Mouse (Mus musculus) heart, postnatal 0 days (tissue): Measurements from ENCODE around the gene Ap1g1. TPM values are rescaled to one million over a fixed set of nuclear protein-coding genes. Genes with fewer than 3 reads are reported as not detected.
"Not testable (repeated sequence)": the region's sequence is repeated elsewhere in the genome, so short reads cannot be mapped to it uniquely, and the experiment has no call there.

Source experiments
- ATAC-seq: fragments of 200-750 bp; cut with Nextera tagmentation; 2 replicates; pipeline ENCODE4 v1.8.0; 2017; ENCODE audit warnings: low read depth, moderate number of reproducible peaks, moderate library complexity; ENCODE audit not compliant: insufficient read depth
- DNase-seq: peaks from one replicate; pipeline ENCODE4 v3.0.0-alpha.2; 2016; ENCODE audit warnings: low spot score
- H3K27ac ChIP-seq: fragments of 300-500 bp; sonication (generic); 2 replicates; pipeline ENCODE4 v1.5.1; 2014; ENCODE audit warnings: low read depth, mild to moderate bottlenecking
- H3K27me3 ChIP-seq: fragments of 300-500 bp; sonication (generic); 2 replicates; pipeline ENCODE4 v1.6.1; 2014; ENCODE audit warnings: low read length, mixed read lengths; ENCODE audit not compliant: control insufficient read depth, insufficient read depth
- H3K36me3 ChIP-seq: fragments of 300-500 bp; sonication (generic); replicated peaks from 2 replicates; pipeline ENCODE4 v1.6.1; 2014; ENCODE audit warnings: low read length, mixed read lengths; ENCODE audit not compliant: control insufficient read depth, insufficient read depth
- H3K4me1 ChIP-seq: fragments of 300-500 bp; sonication (generic); 2 replicates; pipeline ENCODE4 v1.6.1; 2014; ENCODE audit warnings: antibody characterized with exemption; ENCODE audit not compliant: control insufficient read depth, insufficient read depth
- H3K4me2 ChIP-seq: fragments of 300-500 bp; sonication (generic); 2 replicates; pipeline ENCODE4 v1.6.1; 2014; ENCODE audit warnings: low read depth, mild to moderate bottlenecking, low read length, moderate library complexity
- H3K4me3 ChIP-seq: fragments of 300-500 bp; sonication (generic); 2 replicates; pipeline ENCODE4 v1.5.1; 2014; ENCODE audit warnings: low read depth, low read length
- H3K9ac ChIP-seq: fragments of 300-500 bp; sonication (generic); replicated peaks from 2 replicates; pipeline ENCODE4 v1.6.1; 2014; ENCODE audit warnings: low read depth, low read length, mixed read lengths
- H3K9me3 ChIP-seq: fragments of 300-500 bp; sonication (generic); replicated peaks from 2 replicates; pipeline ENCODE4 v1.6.1; 2016; ENCODE audit warnings: low read length; ENCODE audit not compliant: control insufficient read depth
- CTCF ChIP-seq: IDR thresholded peaks from 2 replicates; pipeline ENCODE4 v1.5.1; 2016; ENCODE audit warnings: antibody characterized with exemption, control low read depth, low read depth
- EP300 ChIP-seq: IDR thresholded peaks from 2 replicates; pipeline ENCODE4 v1.6.1; 2016; ENCODE audit warnings: antibody characterized with exemption, low read depth
- WGBS: fragments of 180-500 bp; shearing (Covaris S2); extraction: QIAGEN DNeasy Blood & Tissue Kit; methylation state at CpG from one replicate; pipeline ENCODE4 v1.1.7; 2014; 5-methylcytosine and 5-hydroxymethylcytosine counted together
- polyA plus RNA-seq: library from polyadenylated mRNA; unstranded; fragments of >200 nt; fragmentation: Nextera tagmentation; extraction: Ambion mirVana; gene quantifications from 2 replicates; pipeline ENCODE4 v1.2.1, GENCODE M21; 2015
- total RNA-seq: library from RNA; depleted of rRNA; stranded (reverse); fragments of >200 nt; gene quantifications from 2 replicates; pipeline ENCODE4 v1.2.3, GENCODE M21; 2014; ENCODE audit warnings: low replicate concordance

Ap1g1 gene
- total and polyA plus RNA-seq, 2 experiments from 2014 or later, result 14.4 to 24.6 TPM

DNA sequence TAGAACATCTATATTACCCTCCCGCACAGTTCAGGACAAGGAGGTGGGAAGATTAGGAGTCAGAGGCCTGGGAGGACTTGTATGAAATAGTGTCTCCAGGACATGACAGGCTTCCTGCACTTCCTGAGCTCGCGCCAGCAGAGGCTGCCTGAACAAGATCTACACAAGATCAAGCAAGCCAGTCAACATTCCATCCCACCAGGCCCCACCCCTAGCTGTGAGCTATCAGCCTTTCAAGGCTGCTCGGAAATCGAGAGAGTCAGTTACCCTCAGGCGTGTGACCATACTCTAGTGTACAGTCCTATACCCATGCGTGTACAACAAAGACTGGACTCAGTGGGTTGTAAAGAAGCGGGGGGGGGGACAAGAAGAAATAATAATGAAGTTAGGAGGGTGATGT, 23.7 kb upstream of the Ap1g1 start:
- H3K27me3 ChIP-seq, result no peaks in the 10 kb centered on the region
- TF ChIP-seq CTCF (no peak), EP300 (no peak)
- no peak overlapping the region for H3K4me3 ChIP-seq
- WGBS, result 68% methylated on average over 8 of the region's 8 CpGs
- H3K4me2 ChIP-seq, result no peak overlapping the region
- no peak overlapping the region for H3K27ac ChIP-seq
- H3K4me1 ChIP-seq, result no peaks in the 10 kb centered on the region
- no peak for ATAC-seq
- H3K36me3 ChIP-seq, result no peaks in the 10 kb centered on the region
- no peak for DNase-seq
- H3K9me3 ChIP-seq, result no peaks in the 10 kb centered on the region
- no peak overlapping the region for H3K9ac ChIP-seq

- not testable (repeated sequence) for H3K4me1 ChIP-seq, H3K27me3 ChIP-seq, H3K27ac ChIP-seq, DNase-seq, H3K4me2 ChIP-seq, H3K9me3 ChIP-seq, H3K36me3 ChIP-seq, H3K9ac ChIP-seq, H3K4me3 ChIP-seq, ATAC-seq
- 72% methylated on average over 4 of the region's 4 CpGs for WGBS
These were observed 22.8 kb upstream of the Ap1g1 start for GRCm38 (mm10) chr8:109755554-109755953.

GRCm38 (mm10) chr8:109756849-109757248, 21.5 kb upstream of the Ap1g1 start:
- no peaks in the 10 kb centered on the region for H3K27me3 ChIP-seq
- no peak for DNase-seq
- no peak overlapping the region for H3K4me2 ChIP-seq
- H3K36me3 ChIP-seq, result no peaks in the 10 kb centered on the region
- H3K27ac ChIP-seq, result no peak overlapping the region
- H3K9me3 ChIP-seq, result peaks cover 2% of the 10 kb centered on the region; the same call in 1 of the 2 replicates
- no peaks in the 10 kb centered on the region for H3K4me1 ChIP-seq
- WGBS, result 52% methylated on average over 3 of the region's 3 CpGs
- TF ChIP-seq CTCF (no peak), EP300 (no peak)
- no peak for ATAC-seq
- H3K9ac ChIP-seq, result no peak overlapping the region
- no peak overlapping the region for H3K4me3 ChIP-seq

DNA sequence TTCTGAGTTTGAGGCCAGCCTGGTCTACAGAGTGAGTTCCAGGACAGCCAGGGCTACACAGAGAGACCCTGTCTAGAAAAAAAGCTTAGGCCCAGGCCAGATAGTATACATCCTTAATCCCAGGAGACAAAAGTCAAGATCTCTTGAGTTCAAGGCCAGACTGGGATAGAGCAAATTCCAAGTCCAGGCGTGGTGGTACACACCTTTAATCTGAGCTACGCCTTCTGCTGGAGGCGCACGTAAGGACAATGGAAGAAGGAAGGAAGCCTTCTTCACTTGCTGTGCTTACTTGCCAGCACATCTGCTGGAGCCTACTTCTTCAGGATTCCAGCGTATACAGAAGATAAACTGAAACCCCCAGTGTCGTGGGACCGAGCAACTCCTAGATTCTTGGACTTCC, 18.9 kb upstream of the Ap1g1 start:
- no peak for ATAC-seq
- no peak for TF ChIP-seq EP300
- no peak for TF ChIP-seq CTCF

DNA sequence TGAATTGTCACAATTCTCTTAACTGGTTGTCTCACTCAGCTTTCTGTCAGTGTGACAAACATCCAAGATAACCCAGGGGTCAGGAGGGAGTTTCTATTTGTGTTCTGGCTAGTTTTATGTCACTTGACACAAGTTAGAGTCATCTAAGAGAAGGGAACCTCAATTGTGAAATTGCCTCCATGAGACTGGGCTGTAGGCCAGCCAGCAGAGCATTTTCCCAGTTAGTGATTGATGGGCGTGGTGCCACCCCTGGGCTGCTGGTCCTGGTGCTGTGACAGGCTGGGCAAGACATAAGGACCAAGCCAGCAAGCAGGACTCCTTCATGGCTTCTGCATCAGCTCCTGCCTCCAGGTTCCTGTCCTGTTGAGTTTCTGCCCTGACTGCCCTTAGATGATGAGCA, 18.1 kb upstream of the Ap1g1 start:
- Histone ChIP-seq H3K27me3 (no peaks in the 10 kb centered on the region), H3K4me2 (no peak overlapping the region), H3K4me3 (no peak overlapping the region), H3K4me1 (no peaks in the 10 kb centered on the region), H3K27ac (no peak overlapping the region), H3K9ac (no peak overlapping the region), H3K9me3 (peaks cover 9% of the 10 kb centered on the region), H3K36me3 (no peaks in the 10 kb centered on the region)
- DNase-seq, result no peak
- WGBS, result 24% methylated on average over 1 of the region's 1 CpGs
- TF ChIP-seq CTCF (no peak), EP300 (no peak)
- ATAC-seq, result no peak

More for the DNA sequence above, 18.9 kb upstream of the Ap1g1 start:
- H3K4me1 ChIP-seq, result no peaks in the 10 kb centered on the region
- no peak overlapping the region for H3K4me3 ChIP-seq
- no peak overlapping the region for H3K27ac ChIP-seq
- H3K36me3 ChIP-seq, result no peaks in the 10 kb centered on the region
- no peak for DNase-seq
- WGBS, result 83% methylated on average over 7 of the region's 7 CpGs
- H3K9me3 ChIP-seq, result peaks cover 9% of the 10 kb centered on the region
- H3K27me3 ChIP-seq, result no peaks in the 10 kb centered on the region
- no peak overlapping the region for H3K9ac ChIP-seq
- H3K4me2 ChIP-seq, result no peak overlapping the region

GRCm38 (mm10) chr8:109764031-109764430, 14.3 kb upstream of the Ap1g1 start:
- DNase-seq (no peak), ATAC-seq (no peak)
- Histone ChIP-seq H3K27me3 (no peaks in the 10 kb centered on the region), H3K27ac (no peak overlapping the region), H3K9me3 (peaks cover 9% of the 10 kb centered on the region), H3K4me3 (no peak overlapping the region), H3K4me2 (no peak overlapping the region), H3K36me3 (no peaks in the 10 kb centered on the region), H3K9ac (no peak overlapping the region), H3K4me1 (no peaks in the 10 kb centered on the region)
- TF ChIP-seq EP300 (no peak), CTCF (no peak)
- WGBS, result 85% methylated on average over 6 of the region's 6 CpGs
